29 mouse cellular contexts compared by ENCODE assay signal in the genomic region with DNA sequence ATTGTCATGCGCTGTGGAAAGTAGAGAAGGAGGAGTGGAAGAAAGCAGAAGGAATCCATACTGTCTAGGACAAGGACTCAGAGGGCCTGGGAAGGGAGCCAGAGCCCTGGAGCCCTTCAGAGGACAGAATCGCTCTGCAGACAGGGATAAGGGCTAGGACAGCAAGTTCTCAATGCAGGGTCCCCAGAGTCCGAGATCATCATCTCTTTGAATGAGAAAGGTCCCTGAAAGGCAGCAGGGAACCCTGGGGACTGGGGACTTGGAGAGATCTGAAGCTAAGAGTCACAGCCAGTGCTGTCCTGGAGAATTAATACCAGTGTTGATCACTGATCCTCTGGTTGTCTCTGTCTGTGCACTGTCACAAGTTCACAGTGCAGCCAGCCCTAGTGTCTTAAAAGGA. TPM values are rescaled to one million over a fixed set of nuclear protein-coding genes. Genes with fewer than 3 reads are reported as not detected.
"Had no signal": no experiment of that assay in that cellular context is flagged by ENCODE, and none has a peak within 500 bp of the region (broad histone marks: within the 10 kb centered on the region; RNA-seq: fewer than 3 reads in every experiment).

No protein-coding gene starts in this region.

RNA-seq across cellular contexts. Expression of gene Gstm3, which starts 2.0 kb away (rescaled TPM):
- total RNA-seq: common myeloid progenitor, adult 5-6 weeks; forebrain, postnatal 0 days; gastrocnemius, adult 18-20 months; gastrocnemius, adult 2 months; gastrocnemius, adult 8-10 months; gastrocnemius, postnatal 10 days; gastrocnemius, postnatal 14 days; gastrocnemius, postnatal 25 days; gastrocnemius, postnatal 36 days; gastrocnemius, postnatal 4 days; granulocyte monocyte progenitor cell, adult 5-6 weeks; heart, adult 18-20 months; heart, adult 2 months; heart, adult 8-10 months had no signal
- polyA plus RNA-seq: cerebellum, adult 2 months; cortical plate, adult 2 months; embryonic facial prominence, embryonic 10.5 days; embryonic facial prominence, embryonic 11.5 days; embryonic facial prominence, embryonic 12.5 days; embryonic facial prominence, embryonic 13.5 days; embryonic facial prominence, embryonic 15.5 days; forebrain, embryonic 10.5 days; forebrain, embryonic 11.5 days; forebrain, embryonic 12.5 days; forebrain, embryonic 14.5 days; forebrain, embryonic 15.5 days; forebrain, embryonic 16.5 days; forebrain, postnatal 0 days; frontal cortex, adult 2 months had no signal

RNA-seq across cellular contexts. Expression of gene Gstm2, which starts 15.2 kb away (rescaled TPM):
- polyA plus RNA-seq: erythroblast, embryonic 14.5 days had no signal

RNA-seq across cellular contexts. Expression of gene Gstm6, which starts 27.6 kb away (rescaled TPM):
- total RNA-seq: common myeloid progenitor, adult 5-6 weeks; granulocyte monocyte progenitor cell, adult 5-6 weeks had no signal
- polyA plus RNA-seq: erythroblast, embryonic 14.5 days had no signal

RNA-seq across cellular contexts. Expression of gene Gstm7, which starts 39.5 kb away (rescaled TPM):
- polyA plus RNA-seq: erythroblast, embryonic 14.5 days had no signal
